Mouse (Mus musculus): Measurements from ENCODE around the gene Mtmr11. TPM values are rescaled to one million over a fixed set of nuclear protein-coding genes. Genes with fewer than 3 reads are reported as not detected.

Mtmr11 gene
- polyA plus RNA-seq, 1 experiment: 4.6 TPM

DNA sequence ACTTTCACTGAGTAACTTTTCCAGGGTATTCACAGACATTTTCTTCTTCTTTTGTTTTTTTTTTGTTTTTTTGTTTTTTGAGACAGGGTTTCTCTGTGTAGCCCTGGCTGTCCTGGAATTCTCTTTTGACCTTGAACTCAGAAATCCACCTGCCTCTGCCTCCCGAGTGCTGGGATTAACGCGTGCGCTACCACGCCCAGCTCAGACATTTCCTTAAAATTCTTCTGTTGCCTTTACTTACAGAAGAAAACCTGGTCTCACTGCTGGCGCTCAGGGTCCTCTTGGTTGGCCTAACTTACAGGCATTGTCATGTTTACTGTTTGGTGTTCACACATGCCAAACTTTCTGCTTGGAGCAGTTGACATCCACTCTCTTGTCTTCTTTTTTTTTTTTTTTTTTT lies 13.4 kb downstream of the Mtmr11 start:
- H3K79me2 ChIP-seq (ENCODE audit: control insufficient read depth, insufficient read depth): peaks cover 37% of the 10 kb centered on the region
- H3K4me2 ChIP-seq (ENCODE audit: low read depth): no peak overlapping the region
- no peaks in the 10 kb centered on the region for H3K27me3 ChIP-seq (ENCODE audit: control insufficient read depth, insufficient read depth, insufficient read length)
- H3K4me3 ChIP-seq: no peak overlapping the region
- TF ChIP-seq CEBPB (IDR thresholded peaks at IDR 0.05; ENCODE audit: insufficient read depth, poor library complexity, severe bottlenecking): no peak
- no peak overlapping the region for H3ac ChIP-seq (ENCODE audit: control insufficient read depth, insufficient read length)
- H3K36me3 ChIP-seq (ENCODE audit: control insufficient read depth, insufficient read depth): peaks cover 34% of the 10 kb centered on the region

DNA sequence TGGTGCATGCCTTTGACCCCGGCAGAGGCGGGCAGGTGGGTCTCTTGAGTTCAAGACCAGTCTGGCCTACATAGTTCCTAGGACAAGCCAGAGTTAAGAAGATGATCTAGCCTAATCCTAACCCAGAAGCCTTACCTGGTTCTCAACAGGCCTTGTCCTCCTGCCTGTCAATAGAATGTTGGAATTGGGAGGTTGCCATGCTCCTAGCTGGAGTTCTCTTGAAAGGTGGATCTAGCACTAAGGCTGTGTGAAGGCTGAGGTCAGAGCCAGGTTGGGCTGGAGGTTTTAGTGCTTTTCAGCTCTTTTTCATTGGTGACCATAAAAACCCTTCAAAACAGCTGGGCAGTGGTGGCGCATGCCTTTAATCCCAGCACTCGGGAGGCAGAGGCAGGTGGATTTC lies 16.6 kb downstream of the Mtmr11 start:
- no peak overlapping the region for H3K4me2 ChIP-seq (ENCODE audit: low read depth)
- no peak for TF ChIP-seq MYOG (IDR thresholded peaks at IDR 0.05; ENCODE audit: control insufficient read depth in 1 of 3, insufficient read depth in 1 of 3, insufficient read length in 2 of 3, low read depth in 2 of 3)
- no peak for TF ChIP-seq TCF12 (IDR thresholded peaks at IDR 0.05; ENCODE audit: insufficient read depth, poor library complexity, severe bottlenecking)
- TF ChIP-seq POLR2AphosphoS2 (IDR thresholded peaks at IDR 0.05; ENCODE audit: insufficient read length, low read depth): no peak
- no peak for TF ChIP-seq MAX (IDR thresholded peaks at IDR 0.05; ENCODE audit: low read depth)
- no peak for TF ChIP-seq TCF3 (IDR thresholded peaks at IDR 0.05; ENCODE audit: insufficient read length, low read depth)
- no peak for TF ChIP-seq E2F4 (IDR thresholded peaks at IDR 0.05; ENCODE audit: insufficient read depth)
- TF ChIP-seq USF1 (IDR thresholded peaks at IDR 0.05; ENCODE audit: low read depth): no peak
- TF ChIP-seq CEBPB (IDR thresholded peaks at IDR 0.05; ENCODE audit: insufficient read depth, poor library complexity, severe bottlenecking): no peak
- no peak for TF ChIP-seq SRF (IDR thresholded peaks at IDR 0.05; ENCODE audit: control insufficient read depth, insufficient read length, low read depth)
- peaks cover 34% of the 10 kb centered on the region for H3K36me3 ChIP-seq (ENCODE audit: control insufficient read depth, insufficient read depth)
- no peak overlapping the region for H3K4me3 ChIP-seq
- peaks cover 20% of the 10 kb centered on the region for H3K79me2 ChIP-seq (ENCODE audit: control insufficient read depth, insufficient read depth)
- H3ac ChIP-seq (ENCODE audit: control insufficient read depth, insufficient read length): no peak overlapping the region
- H3K27me3 ChIP-seq (ENCODE audit: control insufficient read depth, insufficient read depth, insufficient read length): no peaks in the 10 kb centered on the region

DNA sequence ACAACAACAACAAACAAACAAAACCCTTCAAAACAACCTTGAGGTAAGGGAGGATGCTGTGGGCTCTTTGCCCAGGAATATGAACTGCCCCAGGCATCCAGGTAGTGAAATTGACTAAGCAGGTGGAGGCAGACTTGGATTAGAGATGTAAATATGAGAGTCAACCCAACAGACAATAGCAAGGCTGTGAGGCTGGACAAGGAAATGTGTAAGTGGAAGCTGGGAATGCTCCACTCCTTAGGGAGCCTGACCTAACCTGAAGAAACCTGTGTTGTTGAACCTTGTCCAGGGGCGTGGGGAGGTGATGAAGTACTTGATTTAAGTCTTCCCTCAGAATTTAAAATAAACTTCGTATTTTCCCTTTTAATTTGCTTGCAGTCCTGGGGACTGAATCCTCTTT lies 17.1 kb downstream of the Mtmr11 start:
- no peak overlapping the region for H3ac ChIP-seq (ENCODE audit: control insufficient read depth, insufficient read length)
- H3K36me3 ChIP-seq (ENCODE audit: control insufficient read depth, insufficient read depth): peaks cover 34% of the 10 kb centered on the region
- peaks cover 16% of the 10 kb centered on the region for H3K79me2 ChIP-seq (ENCODE audit: control insufficient read depth, insufficient read depth)
- TF ChIP-seq POLR2AphosphoS2 (IDR thresholded peaks at IDR 0.05; ENCODE audit: insufficient read length, low read depth) (peak; percentile 20), USF1 (IDR thresholded peaks at IDR 0.05; ENCODE audit: low read depth) (no peak), E2F4 (IDR thresholded peaks at IDR 0.05; ENCODE audit: insufficient read depth) (no peak), SRF (IDR thresholded peaks at IDR 0.05; ENCODE audit: control insufficient read depth, insufficient read length, low read depth) (no peak)
- no peak overlapping the region for H3K4me3 ChIP-seq
- no peak overlapping the region for H3K4me2 ChIP-seq (ENCODE audit: low read depth)
- no peaks in the 10 kb centered on the region for H3K27me3 ChIP-seq (ENCODE audit: control insufficient read depth, insufficient read depth, insufficient read length)

DNA sequence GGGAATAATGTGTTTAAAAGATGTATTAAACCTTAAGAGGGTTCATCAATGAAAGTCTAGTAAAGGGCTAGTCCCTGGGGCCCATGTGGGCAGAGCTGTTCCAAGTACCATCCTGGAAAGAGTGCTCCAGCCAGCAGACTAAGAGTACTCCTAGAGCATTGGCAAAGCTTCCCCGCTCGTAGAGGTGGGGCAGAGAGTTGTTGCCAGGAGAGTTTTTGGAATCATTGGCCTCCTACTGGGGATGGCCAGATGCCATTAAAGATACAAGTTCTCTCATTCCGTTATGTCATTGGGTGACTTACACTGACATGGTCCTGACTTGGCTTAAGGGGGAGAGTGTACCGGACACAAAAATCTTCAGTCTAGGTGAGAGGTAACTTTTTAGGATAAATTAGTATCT lies 17.7 kb downstream of the Mtmr11 start:
- H3K4me3 ChIP-seq: no peak overlapping the region
- no peak overlapping the region for H3K4me2 ChIP-seq (ENCODE audit: low read depth)
- TF ChIP-seq REST (IDR thresholded peaks at IDR 0.05; ENCODE audit: insufficient read depth, insufficient read length) (no peak), MYOD1 (IDR thresholded peaks at IDR 0.05; ENCODE audit: control insufficient read depth in 1 of 3, insufficient read length in 2 of 3, low read depth in 2 of 3) (no peak), TCF3 (IDR thresholded peaks at IDR 0.05; ENCODE audit: insufficient read length, low read depth) (no peak), SRF (IDR thresholded peaks at IDR 0.05; ENCODE audit: control insufficient read depth, insufficient read length, low read depth) (no peak), CEBPB (IDR thresholded peaks at IDR 0.05; ENCODE audit: insufficient read depth, poor library complexity, severe bottlenecking) (no peak), MYOG (IDR thresholded peaks at IDR 0.05; ENCODE audit: control insufficient read depth in 1 of 3, insufficient read depth in 1 of 3, insufficient read length in 2 of 3, low read depth in 2 of 3) (no peak), USF1 (IDR thresholded peaks at IDR 0.05; ENCODE audit: low read depth) (no peak), TCF12 (IDR thresholded peaks at IDR 0.05; ENCODE audit: insufficient read depth, poor library complexity, severe bottlenecking) (no peak), POLR2AphosphoS2 (IDR thresholded peaks at IDR 0.05; ENCODE audit: insufficient read length, low read depth) (no peak), E2F4 (IDR thresholded peaks at IDR 0.05; ENCODE audit: insufficient read depth) (no peak), POLR2A (IDR thresholded peaks at IDR 0.05; ENCODE audit: insufficient read length, low read depth) (no peak), MAX (IDR thresholded peaks at IDR 0.05; ENCODE audit: low read depth) (no peak)
- no peak overlapping the region for H3ac ChIP-seq (ENCODE audit: control insufficient read depth, insufficient read length)
- peaks cover 9% of the 10 kb centered on the region for H3K79me2 ChIP-seq (ENCODE audit: control insufficient read depth, insufficient read depth)
- H3K36me3 ChIP-seq (ENCODE audit: control insufficient read depth, insufficient read depth): peaks cover 32% of the 10 kb centered on the region
- no peaks in the 10 kb centered on the region for H3K27me3 ChIP-seq (ENCODE audit: control insufficient read depth, insufficient read depth, insufficient read length)

DNA sequence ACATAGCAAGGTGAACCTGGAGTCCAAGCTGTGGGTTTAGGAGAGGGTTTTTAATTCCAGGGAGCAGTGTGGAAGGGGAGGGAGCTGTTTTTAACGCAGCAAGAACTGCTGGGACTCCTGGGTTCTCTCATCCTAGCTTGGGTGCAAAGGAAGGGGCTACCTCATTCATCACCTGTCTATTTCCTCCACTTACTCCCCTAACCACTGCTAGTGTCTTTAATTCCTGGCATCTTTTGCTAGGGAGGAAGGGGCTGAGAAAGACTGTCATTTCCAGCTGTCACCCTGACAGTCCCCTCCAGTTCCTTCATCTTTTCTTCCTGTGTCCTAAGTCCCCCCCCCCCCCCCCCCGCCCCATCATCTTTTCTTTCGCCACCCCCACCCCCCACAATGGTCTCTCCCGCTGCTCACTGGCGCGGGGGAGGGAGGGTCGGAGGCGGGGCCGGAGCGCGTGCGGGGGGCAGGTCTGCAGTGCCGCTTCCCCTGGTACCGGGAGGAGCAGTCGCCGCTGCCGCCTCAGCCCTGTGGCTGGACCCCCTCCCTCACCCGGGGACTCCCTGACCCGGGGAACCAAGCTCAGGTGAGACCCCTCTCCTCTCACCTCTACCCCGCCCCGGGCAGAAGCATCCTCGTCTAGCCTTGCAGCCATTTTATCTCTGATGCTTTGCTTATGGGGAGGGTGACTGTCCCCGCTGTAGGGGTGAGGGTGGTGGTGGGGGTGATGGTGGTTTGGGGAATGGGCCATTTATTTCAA lies 19.1 kb downstream of the Mtmr11 start, which contains the start of gene Sv2a:
TSS of gene Sv2a (plus strand) at position 425 of the 751 bp plus-strand sequence.
- Histone ChIP-seq H3K27me3 (ENCODE audit: control insufficient read depth, insufficient read depth, insufficient read length) (no peaks in the 10 kb centered on the region), H3K79me2 (ENCODE audit: control insufficient read depth, insufficient read depth) (no peaks in the 10 kb centered on the region), H3K4me3 (no peak within 1 kb of the TSS), H3ac (ENCODE audit: control insufficient read depth, insufficient read length) (no peak within 1 kb of the TSS), H3K4me2 (ENCODE audit: low read depth) (peak within 1 kb of the TSS; percentile 48), H3K36me3 (ENCODE audit: control insufficient read depth, insufficient read depth) (peaks cover 20% of the 10 kb centered on the region)
- TF ChIP-seq POLR2A (IDR thresholded peaks at IDR 0.05; ENCODE audit: insufficient read length, low read depth) (no peak), E2F4 (IDR thresholded peaks at IDR 0.05; ENCODE audit: insufficient read depth) (no peak)

Data from myocyte (in vitro differentiated cells).